Mouse (Mus musculus): ENCODE measurements around the gene Rhbdd2.
A peak's percentile ranks its signal among the peaks of the same experiment; 100 is the strongest.

The Rhbdd2 gene

GRCm38 (mm10) chr5:135642686-135643551, 10.5 kb downstream of the Rhbdd2 start:
- TF ChIP-seq GATA4 (IDR thresholded peaks at IDR 0.05; ENCODE audit: insufficient replicate concordance, low read length): no peak

DNA sequence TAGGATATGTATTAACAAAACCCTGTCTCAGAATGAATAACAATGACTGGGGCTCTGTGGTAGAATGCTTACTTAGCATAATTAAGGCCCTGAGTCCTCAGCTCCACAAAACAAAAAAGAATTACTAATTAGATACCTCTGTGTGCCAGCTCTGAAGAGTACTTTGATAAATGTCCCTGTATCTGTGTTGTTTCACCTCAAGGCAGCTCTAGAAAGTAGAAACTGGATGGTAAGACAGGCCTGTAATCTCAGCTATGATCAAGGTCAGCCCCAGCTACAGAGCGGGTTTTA, 11.1 kb downstream of the Rhbdd2 start:
- TF ChIP-seq GATA4 (IDR thresholded peaks at IDR 0.05; ENCODE audit: insufficient replicate concordance, low read length): no peak

DNA sequence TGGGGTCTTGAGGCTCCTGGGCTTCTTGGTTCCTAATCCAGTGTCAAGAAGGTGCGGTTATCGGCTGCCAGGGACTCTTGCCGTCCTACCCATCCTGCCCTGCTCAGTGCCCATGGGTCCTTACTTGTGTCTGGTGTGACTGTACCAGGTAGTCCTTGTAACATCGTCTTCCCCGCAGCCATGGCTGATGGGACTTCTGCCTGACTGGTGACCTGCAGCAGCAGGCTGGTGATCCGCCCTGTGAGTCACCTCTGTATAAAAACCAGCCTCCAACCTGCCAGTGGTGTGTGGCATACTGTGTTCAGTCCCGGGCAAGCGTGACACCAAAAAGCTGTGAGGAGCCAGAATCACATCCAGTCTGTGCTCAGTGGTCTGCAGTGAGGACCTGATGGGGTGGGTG, 11.5 kb downstream of the Rhbdd2 start:
- no peak for TF ChIP-seq GATA4 (IDR thresholded peaks at IDR 0.05; ENCODE audit: insufficient replicate concordance, low read length)

DNA sequence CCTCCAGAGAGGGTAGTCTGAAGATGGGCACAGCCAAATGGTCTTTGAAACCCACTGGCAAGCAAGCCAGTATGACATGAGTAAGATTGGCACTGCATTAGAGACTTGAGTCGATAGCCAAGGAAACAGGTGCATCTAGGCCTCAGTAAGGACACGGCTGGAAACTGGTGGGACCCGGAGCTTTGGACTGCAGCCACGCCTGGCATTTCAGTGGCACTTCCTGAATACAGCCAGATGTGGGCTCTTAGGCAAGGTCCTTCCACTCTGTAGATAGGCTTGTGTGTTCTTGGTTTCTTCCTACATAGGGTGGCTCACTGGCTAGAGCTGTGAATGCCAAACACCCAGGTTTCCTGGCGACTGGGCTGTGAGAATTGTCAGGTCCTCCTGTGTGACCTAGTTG, 12.9 kb downstream of the Rhbdd2 start:
- no peak for TF ChIP-seq GATA4 (IDR thresholded peaks at IDR 0.05; ENCODE audit: insufficient replicate concordance, low read length)

GRCm38 (mm10) chr5:135646038-135646437, 13.6 kb downstream of the Rhbdd2 start:
- TF ChIP-seq GATA4 (IDR thresholded peaks at IDR 0.05; ENCODE audit: insufficient replicate concordance, low read length): 0 out of 2 replicates have a peak, but pooled peaks have one; percentile 14

GRCm38 (mm10) chr5:135648461-135649308, 16.3 kb downstream of the Rhbdd2 start:
- TF ChIP-seq GATA4 (IDR thresholded peaks at IDR 0.05; ENCODE audit: insufficient replicate concordance, low read length): no peak

DNA sequence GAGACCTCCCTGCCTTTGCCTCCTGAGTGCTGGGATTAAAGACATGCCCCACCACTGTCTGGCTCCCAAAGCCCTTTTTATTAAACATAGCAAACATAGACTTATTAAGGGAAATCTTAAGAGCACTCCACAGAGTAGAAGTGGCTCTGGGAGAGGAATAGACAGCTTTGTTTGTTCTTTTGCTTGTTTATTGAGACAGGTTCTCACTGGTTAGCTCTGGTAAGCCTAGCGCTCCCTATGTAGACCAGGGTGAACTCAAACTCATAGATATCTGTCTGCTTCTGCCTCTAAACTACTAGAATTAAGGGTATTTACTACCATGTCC, 16.9 kb downstream of the Rhbdd2 start:
- TF ChIP-seq GATA4 (IDR thresholded peaks at IDR 0.05; ENCODE audit: insufficient replicate concordance, low read length): no peak

- TF ChIP-seq GATA4 (IDR thresholded peaks at IDR 0.05; ENCODE audit: insufficient replicate concordance, low read length): no peak
Observed at GRCm38 (mm10) chr5:135651536-135651935, 19.1 kb downstream of the Rhbdd2 start.

GRCm38 (mm10) chr5:135653209-135653608, 20.8 kb downstream of the Rhbdd2 start:
- no peak for TF ChIP-seq GATA4 (IDR thresholded peaks at IDR 0.05; ENCODE audit: insufficient replicate concordance, low read length)

GRCm38 (mm10) chr5:135656046-135656445, 23.6 kb downstream of the Rhbdd2 start:
- no peak for TF ChIP-seq GATA4 (IDR thresholded peaks at IDR 0.05; ENCODE audit: insufficient replicate concordance, low read length)

DNA sequence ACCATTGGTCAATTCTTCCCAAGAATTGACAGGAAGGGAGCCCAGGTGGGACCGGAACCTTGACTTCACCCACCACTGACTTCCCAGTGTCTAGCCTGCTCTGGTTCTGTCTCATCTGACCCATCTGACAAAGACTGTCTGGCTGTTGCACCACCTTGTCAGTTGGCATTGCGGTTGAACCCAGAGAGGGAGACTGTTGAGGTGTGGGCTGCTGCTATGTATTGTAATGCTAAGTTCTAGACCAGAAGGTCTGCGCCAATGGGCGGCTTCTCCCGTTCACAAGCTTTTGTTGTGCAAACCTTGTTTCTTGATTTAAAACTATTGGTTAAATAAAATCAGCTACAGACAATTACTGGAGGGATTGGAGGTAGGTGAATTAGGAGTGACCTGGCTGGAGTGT, 24.7 kb downstream of the Rhbdd2 start:
- no peak for TF ChIP-seq GATA4 (IDR thresholded peaks at IDR 0.05; ENCODE audit: insufficient replicate concordance, low read length)

GRCm38 (mm10) chr5:135657703-135658373, 25.4 kb downstream of the Rhbdd2 start:
- no peak for TF ChIP-seq GATA4 (IDR thresholded peaks at IDR 0.05; ENCODE audit: insufficient replicate concordance, low read length)

DNA sequence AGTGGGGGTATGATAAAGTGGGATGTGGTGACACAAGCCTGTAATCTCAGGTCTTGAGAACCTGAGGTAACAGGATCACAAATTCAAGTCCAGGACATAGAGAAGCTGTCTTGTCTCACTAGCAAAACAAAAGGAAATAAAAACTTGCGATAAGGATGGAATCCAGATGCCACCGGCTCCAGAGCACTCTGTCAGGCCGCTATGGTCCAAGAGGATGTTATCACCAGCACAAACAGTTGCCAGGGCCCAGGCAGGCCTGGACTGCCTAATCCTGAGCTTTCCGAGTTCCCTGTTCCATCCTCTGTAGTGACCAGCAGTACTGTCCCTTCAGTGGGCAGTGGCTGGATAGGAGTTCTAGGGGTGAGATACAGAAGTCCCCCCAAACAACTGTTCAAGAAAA, 27.5 kb downstream of the Rhbdd2 start:
- TF ChIP-seq GATA4 (IDR thresholded peaks at IDR 0.05; ENCODE audit: insufficient replicate concordance, low read length): no peak

DNA sequence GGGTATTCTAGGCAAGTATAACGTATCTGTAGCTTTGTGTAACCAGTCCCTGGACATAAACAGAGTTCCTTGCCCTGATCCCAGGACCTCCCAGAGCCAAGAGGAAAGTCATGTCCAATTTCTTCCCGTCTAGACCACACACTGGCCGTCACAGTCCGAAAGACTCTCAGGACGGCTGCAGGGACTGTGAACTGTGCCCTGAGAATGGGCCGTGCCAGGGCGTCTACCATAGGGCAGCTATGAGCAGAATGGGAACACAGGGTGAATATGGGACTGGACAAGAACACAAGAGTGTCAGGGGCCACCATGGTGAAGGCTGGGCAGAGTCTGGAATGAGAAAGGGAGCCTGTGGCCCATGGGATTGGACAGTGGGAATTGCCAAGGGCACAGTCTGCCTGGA, 28.1 kb downstream of the Rhbdd2 start:
- TF ChIP-seq GATA4 (IDR thresholded peaks at IDR 0.05; ENCODE audit: insufficient replicate concordance, low read length): no peak

GRCm38 (mm10) chr5:135666890-135667289, 34.5 kb downstream of the Rhbdd2 start:
- TF ChIP-seq GATA4 (IDR thresholded peaks at IDR 0.05; ENCODE audit: insufficient replicate concordance, low read length): no peak

GRCm38 (mm10) chr5:135668071-135668470, 35.7 kb downstream of the Rhbdd2 start:
- no peak for TF ChIP-seq GATA4 (IDR thresholded peaks at IDR 0.05; ENCODE audit: insufficient replicate concordance, low read length)
